Mouse (Mus musculus): ENCODE data around the gene Hist1h2be. TPM values are rescaled to one million over a fixed set of nuclear protein-coding genes. Genes with fewer than 3 reads are reported as not detected.

The Hist1h2be gene
- 1.4 and 1.7 TPM in 2 replicates for polyA plus RNA-seq (2012; ENCODE audit: low replicate concordance)

DNA sequence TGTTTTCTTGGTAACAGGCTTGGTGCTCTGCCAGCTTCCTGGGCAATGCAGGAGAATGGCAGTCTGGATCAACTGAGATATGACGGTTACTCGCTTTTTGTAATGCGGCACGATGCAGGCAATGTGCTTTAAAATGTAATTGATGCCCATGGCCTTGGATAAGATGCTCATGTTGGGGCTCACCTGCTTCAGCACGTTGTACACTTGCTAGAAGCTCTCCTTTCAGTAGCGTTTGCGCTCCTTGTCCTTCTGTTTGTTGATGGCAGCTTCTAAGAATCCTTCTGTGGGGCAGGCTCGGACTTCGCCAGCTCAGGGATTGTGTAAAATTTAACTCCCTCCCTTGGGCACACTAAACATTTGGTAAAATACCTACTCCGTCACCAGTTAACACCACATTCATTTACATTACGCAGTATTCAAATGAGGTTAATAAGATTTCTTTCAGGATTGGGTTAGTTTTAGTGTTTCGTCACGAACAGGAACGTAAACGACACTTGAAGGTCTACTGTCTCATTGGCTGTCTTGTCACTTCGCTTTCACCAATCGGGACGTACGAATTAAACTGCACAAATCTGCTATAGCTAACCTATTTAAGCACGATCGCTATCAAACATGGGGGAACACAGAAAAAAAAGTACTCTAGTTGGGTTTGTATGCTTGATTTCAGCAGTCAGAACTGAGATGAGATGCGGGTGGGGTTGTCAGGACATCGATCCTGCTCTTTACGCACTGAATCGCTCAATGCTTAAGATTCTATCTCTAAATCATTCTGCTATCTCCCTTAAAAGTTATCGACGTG lies at the start of gene Hist1h2be:
Gene Hist1h2be (minus strand): TSS at position 392 of the 799 bp plus-strand sequence.

GRCm38 (mm10) chr13:23622175-23622671 lies 1.3 kb upstream of the Hist1h2be start, which contains the start of gene Hist1h1e:
Gene Hist1h1e (minus strand): TSS chr13:23622558.

DNA sequence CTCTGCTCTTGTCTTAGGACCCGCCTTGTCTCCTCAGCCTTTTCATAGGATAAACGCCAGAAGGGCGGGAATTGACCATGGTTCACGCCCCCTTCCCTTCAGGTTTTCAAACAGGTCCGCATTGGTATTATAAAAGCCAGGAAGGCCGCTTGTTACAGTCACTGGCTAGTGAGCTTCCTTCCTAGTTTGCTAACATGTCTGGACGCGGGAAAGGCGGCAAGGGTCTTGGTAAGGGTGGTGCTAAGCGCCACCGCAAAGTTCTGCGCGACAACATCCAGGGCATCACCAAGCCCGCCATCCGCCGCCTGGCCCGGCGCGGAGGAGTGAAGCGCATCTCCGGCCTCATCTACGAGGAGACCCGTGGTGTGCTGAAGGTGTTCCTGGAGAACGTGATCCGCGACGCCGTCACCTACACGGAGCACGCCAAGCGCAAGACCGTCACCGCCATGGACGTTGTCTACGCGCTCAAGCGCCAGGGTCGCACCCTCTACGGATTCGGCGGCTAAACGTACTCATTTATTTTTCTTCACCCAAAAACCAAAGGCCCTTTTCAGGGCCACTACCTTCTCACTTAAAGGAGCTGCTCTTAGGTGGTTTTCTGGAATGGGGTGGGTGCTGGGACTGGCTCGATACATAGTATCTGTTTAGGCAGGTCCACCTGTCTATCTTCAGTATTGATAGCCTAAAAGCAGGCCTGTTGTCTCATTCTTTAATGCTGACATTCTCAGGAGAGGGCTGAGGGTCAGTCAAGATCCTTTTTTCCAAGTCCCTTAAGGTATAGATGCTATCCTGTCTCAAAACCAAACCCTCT lies 39.3 kb downstream of the Hist1h2be start, which contains the start of gene Hist1h4d:
Gene Hist1h4d (plus strand): TSS at position 191 of the 811 bp plus-strand sequence.

GRCm38 (mm10) chr13:23575271-23575851 lies 45.6 kb downstream of the Hist1h2be start, which contains the start of gene Hist1h3d:
Gene Hist1h3d (plus strand): TSS chr13:23575763.

DNA sequence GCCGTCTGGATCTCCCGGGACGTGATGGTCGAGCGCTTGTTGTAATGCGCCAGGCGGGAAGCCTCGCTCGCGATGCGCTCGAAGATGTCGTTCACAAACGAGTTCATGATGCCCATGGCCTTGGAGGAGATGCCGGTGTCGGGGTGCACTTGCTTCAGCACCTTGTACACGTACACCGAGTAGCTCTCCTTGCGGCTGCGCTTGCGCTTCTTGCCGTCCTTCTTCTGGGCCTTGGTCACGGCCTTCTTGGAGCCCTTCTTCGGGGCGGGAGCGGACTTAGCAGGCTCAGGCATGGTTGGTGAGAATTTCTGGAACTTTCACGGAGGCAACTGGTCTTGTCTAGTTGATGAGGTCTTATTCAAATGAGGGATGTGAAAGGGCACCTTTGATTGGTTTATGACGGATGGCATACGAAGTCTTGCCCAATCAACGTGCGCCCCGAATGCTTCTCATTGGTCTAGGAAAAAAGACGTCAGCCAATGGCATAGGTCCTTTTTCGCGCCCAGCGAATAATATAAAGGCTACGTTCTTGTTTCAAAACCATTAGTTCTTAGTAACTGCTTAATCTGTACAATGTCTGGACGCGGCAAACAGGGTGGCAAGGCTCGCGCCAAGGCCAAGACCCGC lies 46.9 kb downstream of the Hist1h2be start, which contains the start of the genes Hist1h2bf and Hist1h2ad:
Gene Hist1h2bf (minus strand): TSS at position 299 of the 627 bp plus-strand sequence.
Gene Hist1h2ad (plus strand): TSS at position 484 of the 627 bp plus-strand sequence.

DNA sequence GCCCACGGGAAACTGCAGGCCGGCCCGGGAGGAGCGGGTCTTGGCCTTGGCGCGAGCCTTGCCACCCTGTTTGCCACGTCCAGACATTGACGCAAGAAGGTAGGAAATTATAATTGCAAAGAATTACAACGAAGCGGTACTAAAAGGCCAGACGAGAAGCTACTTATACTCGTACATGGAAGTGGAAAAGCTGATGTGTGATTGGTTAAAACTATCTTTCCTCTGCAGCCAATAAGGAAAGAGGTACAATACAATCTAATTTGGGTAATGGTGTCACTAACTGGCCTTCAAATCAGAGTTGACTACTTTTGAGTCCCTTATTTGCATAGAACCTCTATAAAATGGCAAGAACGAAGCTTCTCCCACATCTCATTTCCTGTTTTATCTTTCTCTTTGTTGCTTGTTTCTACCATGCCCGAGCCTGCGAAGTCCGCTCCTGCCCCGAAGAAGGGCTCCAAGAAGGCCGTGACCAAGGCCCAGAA lies 49.9 kb downstream of the Hist1h2be start, which contains the start of the genes Hist1h2ae and Hist1h2bg:
Gene Hist1h2ae (minus strand): TSS at position 199 of the 482 bp plus-strand sequence.
Gene Hist1h2bg (plus strand): TSS at position 375 of the 482 bp plus-strand sequence.

GRCm38 (mm10) chr13:23561883-23562659 lies 58.9 kb downstream of the Hist1h2be start, which contains the start of gene Hist1h3e:
Gene Hist1h3e (minus strand): TSS chr13:23562369.

GRCm38 (mm10) chr13:23552962-23553361 lies 68.0 kb downstream of the Hist1h2be start, which contains the start of gene Hist1h1d:
Gene Hist1h1d (plus strand): TSS chr13:23553262.

GRCm38 (mm10) chr13:23551146-23551834 lies 69.6 kb downstream of the Hist1h2be start, which contains the start of gene Hist1h4f:
Gene Hist1h4f (minus strand): TSS chr13:23551648.

GRCm38 (mm10) chr13:23543965-23544786 lies 76.7 kb downstream of the Hist1h2be start, which contains the start of gene Hist1h3f:
Gene Hist1h3f (plus strand): TSS chr13:23544052.

DNA sequence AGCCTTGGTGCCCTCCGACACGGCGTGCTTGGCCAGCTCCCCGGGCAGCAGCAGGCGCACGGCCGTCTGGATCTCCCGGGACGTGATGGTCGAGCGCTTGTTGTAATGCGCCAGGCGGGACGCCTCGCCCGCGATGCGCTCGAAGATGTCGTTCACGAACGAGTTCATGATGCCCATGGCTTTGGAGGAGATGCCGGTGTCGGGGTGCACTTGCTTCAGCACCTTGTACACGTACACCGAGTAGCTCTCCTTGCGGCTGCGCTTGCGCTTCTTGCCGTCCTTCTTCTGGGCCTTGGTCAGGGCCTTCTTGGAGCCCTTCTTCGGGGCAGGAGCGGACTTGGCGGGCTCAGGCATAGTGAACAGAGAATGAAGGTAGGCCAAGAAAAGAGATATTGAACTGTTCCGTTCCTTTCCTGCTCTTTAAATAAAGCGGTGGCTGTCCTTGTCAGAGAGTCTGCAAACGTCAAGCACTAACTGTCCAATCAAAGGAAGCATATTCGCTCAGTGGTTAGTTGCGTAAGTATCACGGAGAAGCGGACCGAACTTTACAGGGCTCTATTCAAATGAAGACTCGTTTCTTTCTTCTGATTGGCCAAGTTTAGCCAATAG lies 77.8 kb downstream of the Hist1h2be start, which contains the start of gene Hist1h2bh:
Gene Hist1h2bh (minus strand): TSS at position 394 of the 609 bp plus-strand sequence.

DNA sequence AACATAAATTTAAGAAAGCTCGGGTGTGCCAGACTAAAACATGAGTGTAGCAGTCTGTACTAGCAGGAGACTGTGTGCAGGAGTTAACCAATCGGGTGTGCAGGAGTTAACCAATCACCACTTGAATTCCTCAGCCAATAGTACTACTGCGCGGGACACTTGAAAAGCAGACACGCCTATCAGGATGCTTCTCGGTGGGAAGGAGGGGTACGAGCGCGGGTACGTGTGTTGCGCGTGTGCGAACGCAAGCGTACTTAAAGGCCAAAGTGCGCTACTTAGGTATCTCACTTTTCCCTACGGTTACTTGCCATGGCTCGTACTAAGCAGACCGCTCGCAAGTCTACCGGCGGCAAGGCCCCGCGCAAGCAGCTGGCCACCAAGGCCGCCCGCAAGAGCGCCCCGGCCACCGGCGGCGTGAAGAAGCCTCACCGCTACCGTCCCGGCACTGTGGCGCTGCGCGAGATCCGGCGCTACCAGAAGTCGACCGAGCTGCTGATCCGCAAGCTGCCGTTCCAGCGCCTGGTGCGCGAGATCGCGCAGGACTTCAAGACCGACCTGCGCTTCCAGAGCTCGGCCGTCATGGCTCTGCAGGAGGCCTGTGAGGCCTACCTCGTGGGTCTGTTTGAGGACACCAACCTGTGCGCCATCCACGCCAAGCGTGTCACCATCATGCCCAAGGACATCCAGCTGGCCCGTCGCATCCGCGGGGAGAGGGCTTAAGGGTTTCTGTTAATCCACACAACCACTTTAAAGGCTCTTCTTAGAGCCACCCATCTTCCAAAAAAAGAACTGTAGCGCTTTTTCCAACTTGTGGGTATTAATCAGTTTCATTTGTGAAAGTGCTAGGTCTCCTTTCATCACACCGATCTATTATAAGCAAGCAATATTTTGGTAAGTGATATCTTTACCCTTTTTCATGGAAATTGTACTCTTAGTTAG lies 85.5 kb downstream of the Hist1h2be start, which contains the start of gene Hist1h3g:
Gene Hist1h3g (plus strand): TSS at position 286 of the 939 bp plus-strand sequence.

Other genes with a start within 250 kb of the Hist1h2be start
- 4.2 and 5.2 TPM in 2 replicates for gene Abt1, start 197.3 kb downstream of the Hist1h2be start, polyA plus RNA-seq (2012; ENCODE audit: low replicate concordance)
- 0.04 TPM in 1 of 2 replicates, not detected in the other for gene Btn1a1, start 155.2 kb downstream of the Hist1h2be start, polyA plus RNA-seq (2012; ENCODE audit: low replicate concordance)
- gene Btn2a2, start 132.3 kb downstream of the Hist1h2be start, polyA plus RNA-seq (2012; ENCODE audit: low replicate concordance): not detected in 2 replicates
- 10.6 and 15.4 TPM in 2 replicates for gene Hist1h4h, start 90.1 kb downstream of the Hist1h2be start, polyA plus RNA-seq (2012; ENCODE audit: low replicate concordance)
- gene Hist1h2af, start 87.2 kb downstream of the Hist1h2be start, polyA plus RNA-seq (2012; ENCODE audit: low replicate concordance): 44.2 and 69.4 TPM in 2 replicates
- gene Hist1h3g, start 85.7 kb downstream of the Hist1h2be start, polyA plus RNA-seq (2012; ENCODE audit: low replicate concordance): 1.6 and 7.3 TPM in 2 replicates
- 0.36 and 0.54 TPM in 2 replicates for gene Hist1h2bh, start 77.7 kb downstream of the Hist1h2be start, polyA plus RNA-seq (2012; ENCODE audit: low replicate concordance)
- 2.4 and 2.8 TPM in 2 replicates for gene Hist1h3f, start 77.1 kb downstream of the Hist1h2be start, polyA plus RNA-seq (2012; ENCODE audit: low replicate concordance)
- gene Hist1h4f, start 69.5 kb downstream of the Hist1h2be start, polyA plus RNA-seq (2012; ENCODE audit: low replicate concordance): 3.8 and 7.2 TPM in 2 replicates
- gene Hist1h1d, start 67.9 kb downstream of the Hist1h2be start, polyA plus RNA-seq (2012; ENCODE audit: low replicate concordance): 0.55 and 0.68 TPM in 2 replicates
- gene Hist1h3e, start 58.8 kb downstream of the Hist1h2be start, polyA plus RNA-seq (2012; ENCODE audit: low replicate concordance): 3.2 and 3.6 TPM in 2 replicates
- gene Hist1h2ae, start 49.9 kb downstream of the Hist1h2be start, polyA plus RNA-seq (2012; ENCODE audit: low replicate concordance): 4.8 and 7.7 TPM in 2 replicates
- 4.5 and 23.6 TPM in 2 replicates for gene Hist1h2bg, start 49.7 kb downstream of the Hist1h2be start, polyA plus RNA-seq (2012; ENCODE audit: low replicate concordance)
- gene Hist1h2bf, start 46.9 kb downstream of the Hist1h2be start, polyA plus RNA-seq (2012; ENCODE audit: low replicate concordance): 2.0 and 4.0 TPM in 2 replicates
- gene Hist1h2ad, start 46.7 kb downstream of the Hist1h2be start, polyA plus RNA-seq (2012; ENCODE audit: low replicate concordance): 2.4 and 2.6 TPM in 2 replicates
- gene Hist1h3d, start 45.4 kb downstream of the Hist1h2be start, polyA plus RNA-seq (2012; ENCODE audit: low replicate concordance): 0.33 and 1.7 TPM in 2 replicates
- 12.3 and 12.6 TPM in 2 replicates for gene Hist1h4d, start 39.5 kb downstream of the Hist1h2be start, polyA plus RNA-seq (2012; ENCODE audit: low replicate concordance)
- 5.6 and 11.8 TPM in 2 replicates for gene Hist1h1e, start 1.4 kb upstream of the Hist1h2be start, polyA plus RNA-seq (2012; ENCODE audit: low replicate concordance)
- 0.80 and 1.2 TPM in 2 replicates for gene Hist1h2ac, start 62.8 kb upstream of the Hist1h2be start, polyA plus RNA-seq (2012; ENCODE audit: low replicate concordance)
- 10.2 and 11.3 TPM in 2 replicates for gene Hist1h2bc, start 63.1 kb upstream of the Hist1h2be start, polyA plus RNA-seq (2012; ENCODE audit: low replicate concordance)
- not detected in 2 replicates for gene Hist1h1t, start 74.7 kb upstream of the Hist1h2be start, polyA plus RNA-seq (2012; ENCODE audit: low replicate concordance)
- 2.4 and 2.5 TPM in 2 replicates for gene Hist1h4c, start 77.3 kb upstream of the Hist1h2be start, polyA plus RNA-seq (2012; ENCODE audit: low replicate concordance)
- gene Hfe, start 89.7 kb upstream of the Hist1h2be start, polyA plus RNA-seq (2012; ENCODE audit: low replicate concordance): 12.7 and 34.4 TPM in 2 replicates
- 26.1 and 77.9 TPM in 2 replicates for gene Hist1h1c, start 117.7 kb upstream of the Hist1h2be start, polyA plus RNA-seq (2012; ENCODE audit: low replicate concordance)
- gene Hist1h3c, start 124.5 kb upstream of the Hist1h2be start, polyA plus RNA-seq (2012; ENCODE audit: low replicate concordance): 0.55 and 4.8 TPM in 2 replicates
- 3.5 and 6.0 TPM in 2 replicates for gene Hist1h2bb, start 125.6 kb upstream of the Hist1h2be start, polyA plus RNA-seq (2012; ENCODE audit: low replicate concordance)
- 4.8 and 6.2 TPM in 2 replicates for gene Hist1h2ab, start 130.0 kb upstream of the Hist1h2be start, polyA plus RNA-seq (2012; ENCODE audit: low replicate concordance)
- gene Hist1h3b, start 131.1 kb upstream of the Hist1h2be start, polyA plus RNA-seq (2012; ENCODE audit: low replicate concordance): 4.0 TPM in 1 of 2 replicates, not detected in the other
- 4.4 and 10.3 TPM in 2 replicates for gene Hist1h4b, start 135.9 kb upstream of the Hist1h2be start, polyA plus RNA-seq (2012; ENCODE audit: low replicate concordance)
- 5.9 and 9.4 TPM in 2 replicates for gene Hist1h4a, start 140.1 kb upstream of the Hist1h2be start, polyA plus RNA-seq (2012; ENCODE audit: low replicate concordance)
- 1.4 and 5.7 TPM in 2 replicates for gene Hist1h3a, start 141.3 kb upstream of the Hist1h2be start, polyA plus RNA-seq (2012; ENCODE audit: low replicate concordance)
- 0.40 and 0.81 TPM in 2 replicates for gene Hist1h1a, start 142.5 kb upstream of the Hist1h2be start, polyA plus RNA-seq (2012; ENCODE audit: low replicate concordance)
- not detected in 2 replicates for gene Trim38, start 148.8 kb upstream of the Hist1h2be start, polyA plus RNA-seq (2012; ENCODE audit: low replicate concordance)
- gene Slc17a2, start 185.9 kb upstream of the Hist1h2be start, polyA plus RNA-seq (2012; ENCODE audit: low replicate concordance): not detected in 2 replicates
- gene Slc17a3, start 218.3 kb upstream of the Hist1h2be start, polyA plus RNA-seq (2012; ENCODE audit: low replicate concordance): not detected in 2 replicates
- not detected in 2 replicates for gene Slc17a1, start 246.6 kb upstream of the Hist1h2be start, polyA plus RNA-seq (2012; ENCODE audit: low replicate concordance)